Mouse (Mus musculus) cerebellum, adult (tissue): Measurements from ENCODE around the gene Lhx2.

ENCODE experiments used
- ATAC-seq: cut with Nextera tagmentation; 2 replicates; pipeline ENCODE4 v1.9.2; 2017; ENCODE audit warnings: mild to moderate bottlenecking, moderate library complexity, mixed read lengths; ENCODE audit not compliant: insufficient number of reproducible peaks, low FRiP score, low TSS enrichment

Gene Lhx2

GRCm38 (mm10) chr2:38346417-38346816 lies 7.3 kb downstream of the Lhx2 start:
- ATAC-seq = no peak

- no peak for ATAC-seq
These were observed 8.0 kb downstream of the Lhx2 start for GRCm38 (mm10) chr2:38346881-38347764.

GRCm38 (mm10) chr2:38347811-38348551 lies 8.9 kb downstream of the Lhx2 start:
- no peak for ATAC-seq

- no peak for ATAC-seq
These were observed 9.8 kb downstream of the Lhx2 start for GRCm38 (mm10) chr2:38348660-38349420.

- ATAC-seq = no peak
These were observed 10.6 kb downstream of the Lhx2 start for GRCm38 (mm10) chr2:38349447-38350350.

- ATAC-seq = no peak
These were observed 11.3 kb downstream of the Lhx2 start for GRCm38 (mm10) chr2:38350386-38350785.

GRCm38 (mm10) chr2:38350796-38351195 lies 11.7 kb downstream of the Lhx2 start:
- no peak for ATAC-seq

GRCm38 (mm10) chr2:38351641-38352320 lies 12.7 kb downstream of the Lhx2 start:
- ATAC-seq = no peak

- ATAC-seq = no peak
These were observed 13.4 kb downstream of the Lhx2 start for GRCm38 (mm10) chr2:38352321-38353007.

GRCm38 (mm10) chr2:38353008-38353379 lies 13.9 kb downstream of the Lhx2 start:
- no peak for ATAC-seq

GRCm38 (mm10) chr2:38353664-38354063 lies 14.6 kb downstream of the Lhx2 start:
- ATAC-seq = no peak

GRCm38 (mm10) chr2:38354179-38354716 lies 15.2 kb downstream of the Lhx2 start:
- no peak for ATAC-seq

- no peak for ATAC-seq
These were observed 15.8 kb downstream of the Lhx2 start for GRCm38 (mm10) chr2:38354717-38355510.

- ATAC-seq = no peak
These were observed 16.8 kb downstream of the Lhx2 start for GRCm38 (mm10) chr2:38355731-38356427.

GRCm38 (mm10) chr2:38356428-38357260 lies 17.6 kb downstream of the Lhx2 start:
- ATAC-seq = no peak
